Mouse (Mus musculus) liver, embryonic 11.5 days (tissue): ENCODE measurements around the gene Vamp8. TPM values are rescaled to one million over a fixed set of nuclear protein-coding genes. Genes with fewer than 3 reads are reported as not detected.
A peak's percentile ranks its signal among the peaks of the same experiment; 100 is the strongest.

Source experiments
- ATAC-seq: fragments of 200-750 bp; cut with Nextera tagmentation; replicated peaks from 2 replicates; pipeline ENCODE4 v1.8.0; 2017; ENCODE audit warnings: moderate number of reproducible peaks, mild to moderate bottlenecking, moderate TSS enrichment, moderate library complexity; ENCODE audit not compliant: low FRiP score
- DNase-seq: peaks from one replicate; pipeline ENCODE4 v3.0.0-alpha.2; 2017; ENCODE audit warnings: low spot score
- H3K27ac ChIP-seq: fragments of 300-500 bp; sonication (generic); 2 replicates; pipeline ENCODE4 v1.5.1; 2014; ENCODE audit warnings: mild to moderate bottlenecking, low read depth, low read length, control low read depth
- H3K27me3 ChIP-seq: fragments of 300-500 bp; sonication (generic); replicated peaks from 2 replicates; pipeline ENCODE4 v1.6.1; 2014; ENCODE audit warnings: low read length, mixed read lengths; ENCODE audit not compliant: control insufficient read depth, insufficient read depth
- H3K36me3 ChIP-seq: fragments of 300-500 bp; sonication (generic); 2 replicates; pipeline ENCODE4 v1.6.1; 2014; ENCODE audit warnings: mild to moderate bottlenecking, low read length, moderate library complexity, mixed read lengths; ENCODE audit not compliant: control insufficient read depth, insufficient read depth
- H3K4me1 ChIP-seq: fragments of 300-500 bp; sonication (generic); replicated peaks from 2 replicates; pipeline ENCODE4 v1.6.1; 2014; ENCODE audit warnings: low read length, mixed read lengths; ENCODE audit not compliant: control insufficient read depth, insufficient read depth
- H3K4me2 ChIP-seq: fragments of 300-500 bp; sonication (generic); 2 replicates; pipeline ENCODE4 v1.6.1; 2014; ENCODE audit warnings: mild to moderate bottlenecking, control low read depth, moderate library complexity
- H3K4me3 ChIP-seq: fragments of 300-500 bp; sonication (generic); 2 replicates; pipeline ENCODE4 v1.5.1; 2014; ENCODE audit warnings: low read depth, low read length, control low read depth
- H3K9ac ChIP-seq: fragments of 300-500 bp; sonication (generic); 2 replicates; pipeline ENCODE4 v1.6.1; 2014; ENCODE audit warnings: low read depth, low read length, control low read depth
- H3K9me3 ChIP-seq: fragments of 300-500 bp; sonication (generic); 2 replicates; pipeline ENCODE4 v1.6.1; 2016; ENCODE audit warnings: low read length, inconsistent platforms, mixed read lengths; ENCODE audit not compliant: control insufficient read depth
- WGBS: fragments of 180-500 bp; shearing (Covaris S2); extraction: QIAGEN DNeasy Blood & Tissue Kit; methylation state at CpG from one replicate; pipeline ENCODE4 v1.1.7; 2014; 5-methylcytosine and 5-hydroxymethylcytosine counted together
- polyA plus RNA-seq: library from polyadenylated mRNA; unstranded; fragments of >200 nt; fragmentation: Nextera tagmentation; extraction: Ambion mirVana; gene quantifications from 2 replicates; pipeline ENCODE4 v1.2.1, GENCODE M21; 2014

The Vamp8 gene
- polyA plus RNA-seq, 1 experiment from 2014 or later = 274 TPM

- 70% methylated on average over 6 of the region's 6 CpGs for WGBS
These were observed 25.5 kb downstream of the Vamp8 start for GRCm38 (mm10) chr6:72364985-72365384.

GRCm38 (mm10) chr6:72364009-72364408 is 26.5 kb downstream of the Vamp8 start:
- Histone ChIP-seq H3K27me3 (no peaks in the 10 kb centered on the region), H3K4me2 (no peak overlapping the region), H3K4me3 (no peak overlapping the region), H3K9ac (no peak overlapping the region), H3K36me3 (peaks cover 11% of the 10 kb centered on the region; the same call in 1 of the 2 replicates), H3K27ac (no peak overlapping the region), H3K4me1 (peaks cover 20% of the 10 kb centered on the region), H3K9me3 (no peaks in the 10 kb centered on the region)
- 40% methylated on average over 7 of the region's 7 CpGs for WGBS
- ATAC-seq (no peak), DNase-seq (no peak)

More at GRCm38 (mm10) chr6:72364985-72365384, 25.5 kb downstream of the Vamp8 start:
- H3K4me2 ChIP-seq = no peak overlapping the region
- no peaks in the 10 kb centered on the region for H3K9me3 ChIP-seq
- no peaks in the 10 kb centered on the region for H3K27me3 ChIP-seq
- no peak overlapping the region for H3K9ac ChIP-seq
- H3K4me3 ChIP-seq = no peak overlapping the region
- H3K27ac ChIP-seq = no peak overlapping the region
- ATAC-seq = no peak
- H3K4me1 ChIP-seq = peaks cover 27% of the 10 kb centered on the region
- H3K36me3 ChIP-seq = peaks cover 14% of the 10 kb centered on the region; the same call in 1 of the 2 replicates
- no peak for DNase-seq

- peaks cover 13% of the 10 kb centered on the region for H3K36me3 ChIP-seq
- peak; percentile 94 for ATAC-seq
- WGBS = under 1% methylated on average over 42 of the region's 42 CpGs
- H3K27me3 ChIP-seq = no peaks in the 10 kb centered on the region
- H3K4me3 ChIP-seq = peak overlapping the region; percentile 64
- H3K9ac ChIP-seq = peak overlapping the region; percentile 63
- H3K27ac ChIP-seq = peak overlapping the region; percentile 67
- peak; percentile 84 for DNase-seq
- H3K4me1 ChIP-seq = peaks cover 33% of the 10 kb centered on the region
- H3K9me3 ChIP-seq = no peaks in the 10 kb centered on the region
- H3K4me2 ChIP-seq = peak overlapping the region; percentile 77
These were observed 28.1 kb downstream of the Vamp8 start for GRCm38 (mm10) chr6:72362132-72363028.

DNA sequence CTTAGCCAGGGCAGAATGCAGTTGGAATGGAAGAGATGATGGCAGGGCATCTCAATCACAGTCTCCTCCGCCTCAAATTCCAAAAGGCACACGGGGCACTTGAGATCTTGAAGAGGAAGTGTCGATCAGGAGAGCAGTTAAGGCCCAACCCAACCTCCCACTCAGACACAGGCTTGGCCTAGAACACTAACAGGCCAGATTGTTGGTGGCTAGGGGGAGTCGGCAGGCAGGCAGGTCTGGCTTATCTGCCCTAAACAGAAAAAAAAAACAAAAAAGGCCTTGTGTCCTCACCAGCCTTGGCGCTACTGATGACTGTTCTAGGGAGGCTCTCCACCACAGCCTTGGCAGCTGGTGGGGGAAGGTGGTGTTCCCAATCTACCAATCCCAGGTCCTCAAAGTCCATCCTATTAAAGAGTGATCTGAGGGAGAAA is 29.4 kb downstream of the Vamp8 start:
- DNase-seq (no peak), ATAC-seq (no peak)
- Histone ChIP-seq H3K36me3 (peaks cover 13% of the 10 kb centered on the region), H3K9me3 (no peaks in the 10 kb centered on the region), H3K27me3 (no peaks in the 10 kb centered on the region), H3K27ac (peak overlapping the region; percentile 8; the same call in 1 of the 2 replicates), H3K4me2 (peak overlapping the region; percentile 77), H3K4me1 (peaks cover 37% of the 10 kb centered on the region), H3K4me3 (peak overlapping the region; percentile 64), H3K9ac (peak overlapping the region; percentile 63)
- WGBS = 39% methylated on average over 5 of the region's 5 CpGs

DNA sequence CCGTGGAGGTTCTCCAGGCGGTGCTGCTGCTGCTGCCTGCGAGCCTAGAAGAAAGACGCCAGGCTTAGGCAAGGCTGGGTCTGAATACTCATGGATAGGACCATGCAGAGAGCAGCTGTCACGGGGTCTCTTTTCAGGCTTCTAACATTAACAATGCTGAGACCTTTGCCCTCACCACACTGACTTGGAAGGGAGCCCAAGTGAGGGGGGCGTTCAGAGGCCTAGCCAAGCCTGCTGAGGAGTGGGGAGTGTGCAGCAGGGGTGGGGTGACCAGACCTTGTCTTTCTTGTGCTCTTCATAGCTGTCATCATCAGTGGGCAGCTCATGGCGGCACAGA is 29.9 kb downstream of the Vamp8 start:
- 0 out of 2 replicates have a peak, but pooled peaks cover under 1% of the 10 kb centered on the region for H3K27me3 ChIP-seq
- H3K9me3 ChIP-seq = no peaks in the 10 kb centered on the region
- no peak overlapping the region for H3K9ac ChIP-seq
- no peak for ATAC-seq
- 87% methylated on average over 7 of the region's 7 CpGs for WGBS
- peak overlapping the region; percentile 77 for H3K4me2 ChIP-seq
- H3K27ac ChIP-seq = no peak overlapping the region; the same call in 1 of the 2 replicates
- H3K4me3 ChIP-seq = no peak overlapping the region
- no peak for DNase-seq
- H3K36me3 ChIP-seq = peaks cover 13% of the 10 kb centered on the region
- peaks cover 37% of the 10 kb centered on the region for H3K4me1 ChIP-seq

DNA sequence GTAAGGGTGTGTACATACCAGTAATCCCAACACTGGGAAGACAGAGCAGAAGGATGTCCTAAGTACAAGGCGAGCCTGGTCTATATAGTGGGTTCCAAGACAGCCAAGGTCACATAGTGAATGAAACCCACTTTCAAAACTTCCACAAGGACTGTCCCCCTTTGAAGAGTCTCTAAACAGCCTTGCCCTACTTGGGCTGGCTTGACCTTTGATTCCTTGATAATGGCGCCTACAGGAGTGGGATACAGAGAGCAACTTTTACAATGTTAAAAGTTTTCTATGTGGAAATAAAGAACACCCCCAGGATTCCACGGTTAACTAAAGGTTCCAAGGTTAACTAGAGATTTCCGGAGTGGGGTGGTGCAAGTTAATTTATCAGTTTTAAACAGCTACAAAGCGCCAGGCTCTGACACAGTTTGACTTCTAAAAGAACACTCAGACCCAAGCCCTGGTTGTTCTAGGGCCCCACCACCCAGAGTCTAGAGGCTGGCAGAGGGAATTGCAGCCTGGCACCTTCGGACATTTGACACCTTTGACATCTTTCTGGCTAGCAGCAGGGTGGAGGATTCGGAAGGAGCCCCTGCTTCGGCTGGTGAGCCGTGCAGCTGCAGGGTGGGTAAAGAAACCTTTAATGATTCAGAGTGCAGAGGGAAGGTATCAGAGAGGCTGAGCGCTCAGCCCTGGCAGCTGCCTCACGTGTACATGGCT is 30.5 kb downstream of the Vamp8 start:
- Histone ChIP-seq H3K9me3 (no peaks in the 10 kb centered on the region), H3K4me2 (no peak overlapping the region), H3K4me1 (peaks cover 39% of the 10 kb centered on the region), H3K27me3 (0 out of 2 replicates have a peak, but pooled peaks cover 5% of the 10 kb centered on the region), H3K36me3 (peaks cover 13% of the 10 kb centered on the region), H3K4me3 (no peak overlapping the region), H3K9ac (no peak overlapping the region), H3K27ac (no peak overlapping the region; the same call in 1 of the 2 replicates)
- ATAC-seq (no peak), DNase-seq (no peak)
- 82% methylated on average over 11 of the region's 11 CpGs for WGBS

DNA sequence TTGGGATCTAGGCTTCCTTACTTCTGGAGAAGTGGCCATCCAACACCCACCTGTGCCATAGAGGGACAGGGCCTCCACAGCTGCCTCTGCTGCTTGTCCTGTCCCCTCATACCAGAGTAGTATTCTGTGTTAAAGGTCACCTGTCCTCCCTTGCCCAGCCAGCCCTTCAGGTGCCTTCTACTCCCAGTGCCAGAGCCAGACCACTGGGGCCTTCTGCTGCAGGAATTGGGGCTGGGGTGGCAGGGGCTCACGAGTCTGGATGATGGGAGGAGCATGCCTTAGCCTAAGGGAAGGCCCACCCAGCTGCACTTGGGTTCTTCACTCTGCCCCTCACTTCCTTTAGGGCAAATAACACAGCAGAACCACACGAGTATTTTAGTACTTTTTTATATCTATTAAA is 31.2 kb downstream of the Vamp8 start:
- H3K4me2 ChIP-seq = no peak overlapping the region
- WGBS = 74% methylated on average over 2 of the region's 2 CpGs
- ATAC-seq (no peak), DNase-seq (no peak)
- no peak overlapping the region for H3K27ac ChIP-seq
- peaks cover 46% of the 10 kb centered on the region for H3K4me1 ChIP-seq
- H3K4me3 ChIP-seq = no peak overlapping the region
- H3K9me3 ChIP-seq = no peaks in the 10 kb centered on the region
- peaks cover 13% of the 10 kb centered on the region for H3K36me3 ChIP-seq
- H3K27me3 ChIP-seq = 0 out of 2 replicates have a peak, but pooled peaks cover 12% of the 10 kb centered on the region
- no peak overlapping the region for H3K9ac ChIP-seq

DNA sequence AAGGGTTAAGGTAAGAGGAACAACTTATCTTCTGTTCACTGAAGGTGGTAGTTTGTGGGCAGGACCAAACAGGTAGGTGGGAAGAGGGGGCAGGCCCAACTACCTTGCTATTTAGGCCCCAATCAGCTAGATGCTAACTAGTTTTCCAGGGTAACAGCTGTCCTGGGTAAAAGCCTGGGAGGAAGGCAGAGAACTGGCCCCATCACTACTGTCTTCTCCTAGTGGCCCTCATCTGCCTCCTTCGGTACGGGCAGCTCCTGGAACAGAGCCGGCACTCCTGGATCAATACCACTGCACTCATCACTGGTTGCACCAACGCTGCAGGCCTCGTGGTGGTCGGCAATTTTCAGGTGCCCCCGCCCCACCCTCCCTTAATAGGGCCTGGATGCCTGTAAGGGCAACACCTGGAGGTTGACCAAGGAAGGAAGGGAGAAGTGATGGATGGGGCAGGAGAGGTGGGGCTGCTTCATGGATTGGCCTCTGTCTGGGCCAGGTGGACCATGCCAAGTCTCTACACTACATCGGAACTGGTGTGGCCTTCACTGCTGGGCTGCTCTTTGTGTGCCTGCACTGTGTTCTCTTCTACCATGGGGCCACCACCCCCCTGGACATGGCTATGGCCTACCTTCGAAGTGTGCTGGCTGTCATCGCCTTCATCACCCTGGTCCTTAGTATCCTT is 32.3 kb downstream of the Vamp8 start:
- 87% methylated on average over 10 of the region's 10 CpGs for WGBS
- H3K36me3 ChIP-seq = peaks cover 13% of the 10 kb centered on the region
- ATAC-seq (no peak), DNase-seq (no peak)
- H3K4me3 ChIP-seq = no peak overlapping the region
- H3K9ac ChIP-seq = no peak overlapping the region
- H3K4me1 ChIP-seq = peaks cover 51% of the 10 kb centered on the region
- H3K4me2 ChIP-seq = no peak overlapping the region
- H3K27ac ChIP-seq = no peak overlapping the region
- 0 out of 2 replicates have a peak, but pooled peaks cover 14% of the 10 kb centered on the region for H3K27me3 ChIP-seq
- H3K9me3 ChIP-seq = no peaks in the 10 kb centered on the region
